9 mouse cellular contexts compared by ENCODE assay signal in genomic region chr10:96399636-96400400, GRCm38 (mm10).
DNase-seq lines count a peak whose midpoint lies in the region; ATAC-seq and TF ChIP-seq lines count a peak whose summit lies in the region.
"Had no signal": no experiment of that assay in that cellular context is flagged by ENCODE, and none has a peak within 500 bp of the region (broad histone marks: within the 10 kb centered on the region; RNA-seq: fewer than 3 reads in every experiment).

No protein-coding gene starts in this region.

- no peak overlapping the region for H3K27ac ChIP-seq in lung, embryonic 14.5 days (ENCODE audit: low read depth)
- no peak overlapping the region for H3K27ac ChIP-seq in embryonic facial prominence, embryonic 11.5 days (replicated peaks; ENCODE audit: low read depth, low read length)
- H3K27ac ChIP-seq in limb, embryonic 10.5 days, result peak overlapping the region; percentile 68
- H3K27ac ChIP-seq in neural tube, embryonic 13.5 days (replicated peaks), result no peak overlapping the region
- H3K27ac ChIP-seq: kidney, postnatal 0 days; lung, embryonic 15.5 days had no signal

- no peaks in the 10 kb centered on the region for H3K9me3 ChIP-seq in lung, embryonic 14.5 days (ENCODE audit: low read depth, low read length)
- no peaks in the 10 kb centered on the region for H3K9me3 ChIP-seq in embryonic facial prominence, embryonic 11.5 days (replicated peaks; ENCODE audit: control insufficient read depth, low read length)
- no peaks in the 10 kb centered on the region for H3K9me3 ChIP-seq in limb, embryonic 10.5 days (replicated peaks)
- H3K9me3 ChIP-seq in neural tube, embryonic 13.5 days, result no peaks in the 10 kb centered on the region
- H3K9me3 ChIP-seq: lung, embryonic 15.5 days had no signal

- H3K4me1 ChIP-seq in lung, embryonic 14.5 days (ENCODE audit: insufficient read depth), result peaks cover 6% of the 10 kb centered on the region; the same call in 1 of the 2 replicates
- no peaks in the 10 kb centered on the region for H3K4me1 ChIP-seq in embryonic facial prominence, embryonic 11.5 days (ENCODE audit: control insufficient read depth, insufficient read depth, low read length)
- peaks cover 15% of the 10 kb centered on the region for H3K4me1 ChIP-seq in limb, embryonic 10.5 days
- H3K4me1 ChIP-seq in neural tube, embryonic 13.5 days (replicated peaks), result peaks cover 15% of the 10 kb centered on the region

- H3K36me3 ChIP-seq in lung, embryonic 14.5 days (ENCODE audit: insufficient read depth), result no peaks in the 10 kb centered on the region
- no peaks in the 10 kb centered on the region for H3K36me3 ChIP-seq in embryonic facial prominence, embryonic 11.5 days (replicated peaks; ENCODE audit: control insufficient read depth, insufficient read depth, low read depth, low read length)
- H3K36me3 ChIP-seq in limb, embryonic 10.5 days, result no peaks in the 10 kb centered on the region
- no peaks in the 10 kb centered on the region for H3K36me3 ChIP-seq in neural tube, embryonic 13.5 days
- H3K36me3 ChIP-seq: lung, embryonic 15.5 days had no signal

- ATAC-seq in lung, embryonic 14.5 days (ENCODE audit: insufficient read depth), result no peak
- ATAC-seq in embryonic facial prominence, embryonic 11.5 days (replicated peaks; ENCODE audit: insufficient number of reproducible peaks, low FRiP score, low TSS enrichment, low read depth), result peak; percentile 78
- ATAC-seq in neural tube, embryonic 13.5 days (ENCODE audit: low read depth), result peak; percentile 38; the same call in 1 of the 2 replicates

- 63% methylated on average over 8 of the region's 8 CpGs for WGBS in lung, embryonic 14.5 days
- WGBS in embryonic facial prominence, embryonic 11.5 days, result 37% methylated on average over 8 of the region's 8 CpGs
- 66% methylated on average over 8 of the region's 8 CpGs for WGBS in limb, embryonic 10.5 days
- WGBS in neural tube, embryonic 13.5 days, result 46% methylated on average over 8 of the region's 8 CpGs

- no peak overlapping the region for H3K4me2 ChIP-seq in lung, embryonic 14.5 days
- H3K4me2 ChIP-seq in embryonic facial prominence, embryonic 11.5 days (ENCODE audit: low read depth, low read length), result no peak overlapping the region
- H3K4me2 ChIP-seq in neural tube, embryonic 13.5 days, result no peak overlapping the region
- H3K4me2 ChIP-seq: lung, embryonic 15.5 days had no signal

- no peak overlapping the region for H3K9ac ChIP-seq in lung, embryonic 14.5 days
- no peak overlapping the region for H3K9ac ChIP-seq in embryonic facial prominence, embryonic 11.5 days (replicated peaks; ENCODE audit: low read length)
- no peak overlapping the region for H3K9ac ChIP-seq in neural tube, embryonic 13.5 days
- H3K9ac ChIP-seq: lung, embryonic 15.5 days had no signal

- no peaks in the 10 kb centered on the region for H3K27me3 ChIP-seq in lung, embryonic 14.5 days (ENCODE audit: insufficient read depth, low read length)
- H3K27me3 ChIP-seq in embryonic facial prominence, embryonic 11.5 days (ENCODE audit: control insufficient read depth, insufficient read depth, low read length), result no peaks in the 10 kb centered on the region
- no peaks in the 10 kb centered on the region for H3K27me3 ChIP-seq in limb, embryonic 10.5 days (ENCODE audit: low read depth, poor library complexity, severe bottlenecking)
- H3K27me3 ChIP-seq in neural tube, embryonic 13.5 days, result no peaks in the 10 kb centered on the region
- H3K27me3 ChIP-seq: lung, embryonic 15.5 days had no signal

- no peak for TF ChIP-seq CTCF in lung, embryonic 14.5 days (IDR thresholded peaks at IDR 0.05; ENCODE audit: low read depth)

- no peak overlapping the region for H3K4me3 ChIP-seq in lung, embryonic 14.5 days (ENCODE audit: low read depth, low read length)
- H3K4me3 ChIP-seq in embryonic facial prominence, embryonic 11.5 days (ENCODE audit: low read depth, low read length), result no peak overlapping the region
- no peak overlapping the region for H3K4me3 ChIP-seq in limb, embryonic 10.5 days
- H3K4me3 ChIP-seq in neural tube, embryonic 13.5 days, result no peak overlapping the region
- H3K4me3 ChIP-seq: lung, embryonic 15.5 days had no signal

- DNase-seq in lung, embryonic 14.5 days, result peak; percentile 37
- no peak for DNase-seq in lung, postnatal 25 days (ENCODE audit: low spot score)
- peak; percentile 45 for DNase-seq in embryonic facial prominence, embryonic 11.5 days (ENCODE audit: low spot score)
- DNase-seq in limb, embryonic 10.5 days (ENCODE audit: low spot score), result peak; percentile 41
- DNase-seq in B cell, adult 2 months, result no peak
- no peak for DNase-seq in kidney, adult 8-10 months

Comparison
In these comparisons a context has a peak if more than half of its experiments do, and no peak if none do; other contexts are left out.
1. DNase-seq: peak in lung, embryonic 14.5 days (single experiment), embryonic facial prominence, embryonic 11.5 days (single experiment) and limb, embryonic 10.5 days (single experiment); none in lung, postnatal 25 days (single experiment), B cell, adult 2 months (0 of 2) and kidney, adult 8-10 months (0 of 2).